Mouse (Mus musculus): Measurements from ENCODE around the gene Itpkb.

Gene Itpkb

DNA sequence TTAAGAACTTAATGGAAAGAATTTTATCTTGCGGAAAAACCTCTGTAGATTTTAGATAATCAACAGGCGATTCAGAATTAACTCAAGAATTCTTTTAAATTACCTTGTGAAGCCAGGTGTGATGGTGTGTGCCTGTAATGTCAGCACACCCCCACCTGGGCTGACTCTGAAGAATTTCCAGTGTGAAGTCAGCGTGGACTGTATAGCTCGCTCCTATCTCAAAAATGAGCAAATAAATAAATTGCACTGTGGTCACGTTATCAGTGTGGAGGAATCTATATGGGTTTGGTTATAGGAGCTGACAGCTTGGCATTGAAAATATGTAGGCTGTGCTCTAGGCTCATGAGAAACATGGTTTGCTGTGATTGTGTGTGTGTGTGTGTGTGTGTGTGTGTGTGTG is 8.9 kb downstream of the Itpkb start:
- DNase-seq (ENCODE audit: low spot score in 2 of 2): no peak

DNA sequence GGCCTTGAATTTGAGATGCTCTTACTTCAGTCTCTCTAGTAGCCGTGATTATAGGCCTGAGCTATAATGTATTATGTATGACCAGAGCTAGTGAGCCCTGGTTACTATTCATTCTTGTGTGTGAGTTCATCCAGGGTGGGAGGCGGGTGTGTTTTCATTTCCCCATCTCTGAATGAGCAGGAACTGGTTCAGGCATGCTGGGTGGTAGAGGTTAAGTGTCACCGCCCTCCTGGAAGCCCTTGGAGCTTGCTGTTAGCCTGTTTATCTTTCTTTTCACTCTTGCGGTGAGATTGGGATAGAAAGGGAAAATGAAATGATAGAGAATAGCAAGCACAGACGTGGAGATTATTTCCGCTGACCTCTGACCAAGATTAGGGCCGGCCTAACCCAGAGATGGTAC is 12.7 kb downstream of the Itpkb start:
- DNase-seq (ENCODE audit: low spot score in 2 of 2): no peak

DNA sequence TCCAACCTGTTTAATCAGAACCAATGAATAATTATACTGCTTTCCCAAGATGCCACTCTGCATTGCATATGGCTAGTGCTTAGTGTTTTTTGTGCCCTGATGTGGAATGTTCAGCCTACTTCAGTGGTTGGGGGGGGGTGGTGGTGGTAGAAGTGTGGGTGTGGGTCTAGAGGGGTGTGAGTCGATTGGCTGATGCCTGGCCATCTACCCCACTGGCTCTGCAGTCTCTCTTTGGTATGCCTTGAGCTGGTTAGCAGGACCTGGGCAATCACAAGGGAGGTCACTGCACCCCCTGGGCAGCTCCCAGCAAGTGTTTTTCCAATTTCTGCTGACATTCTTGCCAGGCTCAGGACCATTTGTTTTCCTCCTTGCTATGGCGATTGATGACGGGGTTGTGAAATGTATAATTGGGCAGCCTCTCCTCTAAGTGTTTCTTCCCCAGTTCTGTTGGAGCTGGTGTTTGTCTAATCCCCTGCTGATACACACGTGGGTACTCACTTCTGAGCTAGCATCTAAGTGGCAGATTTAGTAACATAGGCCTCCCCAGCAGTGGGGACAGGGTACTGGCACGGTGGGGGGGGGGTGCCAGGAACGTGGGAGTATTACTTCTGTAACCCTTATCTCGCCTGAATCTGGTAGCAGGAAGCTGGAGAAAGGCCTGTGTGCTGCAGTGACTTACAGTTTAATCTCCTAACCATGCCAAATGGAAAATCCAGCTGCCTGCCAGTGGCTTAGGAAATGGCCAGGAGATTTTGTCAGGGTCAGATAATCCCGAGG is 13.3 kb downstream of the Itpkb start:
- DNase-seq (ENCODE audit: low spot score in 2 of 2): no peak

DNA sequence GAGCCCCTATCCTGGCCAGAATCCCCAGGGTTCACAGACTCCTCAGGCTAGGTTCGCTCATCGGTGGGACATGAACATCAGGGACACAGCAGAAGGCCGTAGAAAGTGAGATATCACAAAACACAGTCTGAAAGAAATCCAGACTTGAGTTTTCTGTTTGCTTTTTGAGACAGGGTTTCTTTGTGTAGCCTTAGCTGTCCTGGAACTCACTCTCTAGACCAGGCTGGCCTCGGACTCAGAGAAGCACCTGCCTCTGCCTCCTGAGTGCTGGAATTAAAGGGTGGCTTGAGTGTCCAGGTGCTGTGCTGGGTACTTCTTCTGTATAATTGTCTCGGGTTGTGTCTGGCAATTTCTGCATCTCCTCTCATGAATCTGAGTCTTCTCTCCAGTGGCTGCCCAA is 14.8 kb downstream of the Itpkb start:
- DNase-seq (ENCODE audit: low spot score in 2 of 2): no peak

DNA sequence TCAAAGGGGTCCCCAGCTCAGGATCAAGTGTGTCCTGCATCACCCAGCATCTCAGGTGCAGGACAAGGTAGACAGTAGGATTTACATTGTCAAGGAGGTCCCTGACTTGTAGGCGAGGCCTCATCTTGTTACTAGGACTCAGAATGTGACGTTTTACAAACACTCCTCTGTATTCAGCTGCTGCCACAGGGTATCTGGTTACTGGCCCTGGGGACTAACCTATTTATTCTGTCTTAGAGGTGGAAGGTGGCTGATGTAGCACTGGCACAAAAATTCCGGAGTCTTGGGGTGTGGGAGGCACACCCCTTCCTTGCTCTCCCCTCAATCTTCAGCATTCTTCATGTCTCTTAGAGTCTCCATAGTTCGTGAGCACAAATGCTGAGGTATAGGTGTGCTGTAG is 16.8 kb downstream of the Itpkb start:
- no peak for DNase-seq (ENCODE audit: low spot score in 2 of 2)

DNA sequence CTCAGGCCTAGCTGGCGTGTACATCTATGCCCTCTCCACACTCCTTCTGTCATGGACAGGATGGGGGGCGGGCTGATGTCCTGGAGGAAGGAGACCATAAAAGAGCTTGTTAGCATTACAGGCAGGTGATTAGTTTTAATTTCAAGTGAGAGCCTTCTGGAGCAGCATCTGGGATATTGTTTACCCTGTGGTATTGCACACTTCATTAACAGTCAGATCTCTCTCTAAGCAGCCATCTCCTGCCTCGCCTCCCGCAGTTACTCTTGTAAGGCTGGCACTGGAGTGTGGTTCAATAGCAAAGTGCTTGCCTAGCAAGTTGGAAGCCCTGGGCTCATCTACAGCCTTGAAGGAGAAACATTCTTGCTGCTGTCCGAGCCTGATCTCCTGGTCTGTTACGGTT is 17.6 kb downstream of the Itpkb start:
- DNase-seq (ENCODE audit: low spot score in 2 of 2): no peak

DNA sequence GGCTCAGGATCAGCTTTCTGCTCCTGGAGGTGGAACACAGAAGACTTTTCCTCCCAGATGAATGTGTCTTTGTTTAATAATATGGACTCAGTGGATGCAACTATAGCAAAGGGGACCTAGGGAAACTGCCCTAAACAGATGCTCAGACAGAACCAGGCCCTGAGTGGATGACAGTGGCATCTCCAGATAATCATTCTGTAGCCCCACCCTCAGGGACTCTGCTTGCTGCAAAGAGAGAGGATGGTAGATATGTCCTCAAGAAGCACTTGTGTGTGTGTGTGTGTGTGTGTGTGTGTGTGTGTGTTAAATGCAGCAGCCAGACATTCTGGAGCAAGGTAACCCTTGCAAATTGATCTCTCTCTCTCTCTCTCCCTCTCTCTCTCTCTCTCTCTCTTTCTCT is 18.8 kb downstream of the Itpkb start:
- no peak for DNase-seq (ENCODE audit: low spot score in 2 of 2)

DNA sequence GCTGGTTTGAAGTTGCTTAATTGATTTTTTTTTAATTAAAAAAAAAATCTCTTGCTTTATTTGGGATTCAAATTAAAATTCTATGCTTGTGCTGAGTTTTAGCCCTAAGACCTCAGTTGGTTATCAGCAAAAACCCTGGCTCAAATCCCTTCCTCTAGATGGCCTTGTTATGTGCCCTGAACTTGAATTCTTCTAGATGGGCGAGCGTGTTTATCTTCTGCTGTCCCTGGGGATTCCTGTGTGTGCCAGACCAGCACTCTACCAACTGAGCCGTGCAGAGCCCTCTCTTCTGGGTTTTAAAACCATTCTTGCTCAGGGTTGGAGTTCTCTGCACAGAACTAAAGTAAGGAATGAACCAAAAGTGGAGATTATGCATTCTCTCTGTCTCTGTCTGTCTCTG is 22.0 kb downstream of the Itpkb start:
- no peak for DNase-seq (ENCODE audit: low spot score in 2 of 2)

DNA sequence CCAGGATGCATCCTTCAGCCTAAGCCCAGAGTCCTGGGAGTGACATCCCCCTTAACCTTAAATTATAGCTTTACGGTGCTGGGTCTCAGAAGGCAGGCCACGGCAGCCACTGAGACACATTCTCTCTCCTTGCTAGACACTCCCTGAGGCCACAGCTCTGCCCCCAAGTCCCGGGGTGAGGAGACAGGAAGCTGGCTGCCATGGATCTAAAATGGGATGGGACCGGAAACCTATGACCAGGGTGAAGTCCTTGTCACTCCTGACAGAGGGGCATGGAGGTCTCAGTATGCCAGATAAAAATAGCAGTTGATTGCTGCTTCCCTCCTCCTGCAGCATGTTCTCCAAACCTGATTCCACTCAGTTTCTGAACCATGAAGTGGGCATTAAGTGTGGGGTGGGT is 23.8 kb downstream of the Itpkb start:
- no peak for DNase-seq (ENCODE audit: low spot score in 2 of 2)

DNA sequence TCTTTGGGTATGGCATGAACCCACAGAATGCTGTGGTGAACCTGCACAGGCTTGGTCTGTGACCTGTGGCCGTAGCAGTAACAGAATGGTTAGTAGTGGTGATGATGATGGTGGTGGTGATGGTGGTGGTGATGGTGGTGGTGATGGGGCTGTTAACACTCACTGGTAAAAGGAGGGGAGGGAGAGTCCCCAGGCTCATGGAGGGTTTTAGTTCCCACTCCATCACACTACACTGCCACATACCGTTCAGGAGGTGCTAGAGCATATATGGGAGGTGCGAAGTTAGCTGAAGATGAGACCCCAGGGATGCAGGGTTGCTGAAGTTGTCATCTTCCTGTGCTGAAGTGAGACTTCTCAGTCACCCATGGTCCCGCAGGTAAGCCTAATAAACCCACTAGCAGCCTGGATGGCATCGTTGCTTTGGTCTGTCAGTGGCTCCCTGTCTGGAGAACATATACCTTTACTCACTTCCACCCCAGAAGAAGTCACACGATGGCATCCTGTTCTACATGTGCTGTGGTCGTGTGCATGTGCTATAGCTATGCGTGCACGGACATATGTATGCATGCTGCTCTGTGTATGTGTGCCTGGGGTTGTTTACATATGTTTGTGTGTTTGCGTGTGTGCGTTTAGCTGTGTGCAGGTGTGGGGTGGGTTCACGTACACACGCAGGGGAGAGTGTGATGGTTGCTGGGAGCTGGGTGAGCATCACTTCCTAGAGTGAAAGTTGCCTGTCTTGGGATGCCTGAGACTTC is 24.9 kb downstream of the Itpkb start:
- no peak for DNase-seq (ENCODE audit: low spot score in 2 of 2)

DNA sequence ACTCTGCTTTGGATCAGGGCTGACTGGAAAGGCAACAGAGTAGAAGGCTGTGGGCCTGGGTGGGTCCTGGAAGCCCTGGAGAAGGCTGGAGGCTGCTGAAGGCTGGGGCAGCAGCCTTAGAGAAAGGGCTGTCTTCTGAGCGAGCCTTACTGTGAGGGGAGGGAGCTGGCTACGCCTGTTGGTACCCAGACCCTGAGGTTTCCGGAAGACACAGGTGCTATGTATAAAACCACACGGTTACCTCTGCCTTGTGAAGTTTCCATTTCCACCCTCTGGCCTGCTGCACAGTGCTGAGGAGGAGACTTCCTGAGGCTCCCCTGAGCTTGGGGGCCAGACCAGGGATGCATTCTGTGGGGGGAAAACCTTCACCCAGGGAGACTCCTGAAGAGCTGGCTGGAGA is 25.9 kb downstream of the Itpkb start:
- no peak for DNase-seq (ENCODE audit: low spot score in 2 of 2)

DNA sequence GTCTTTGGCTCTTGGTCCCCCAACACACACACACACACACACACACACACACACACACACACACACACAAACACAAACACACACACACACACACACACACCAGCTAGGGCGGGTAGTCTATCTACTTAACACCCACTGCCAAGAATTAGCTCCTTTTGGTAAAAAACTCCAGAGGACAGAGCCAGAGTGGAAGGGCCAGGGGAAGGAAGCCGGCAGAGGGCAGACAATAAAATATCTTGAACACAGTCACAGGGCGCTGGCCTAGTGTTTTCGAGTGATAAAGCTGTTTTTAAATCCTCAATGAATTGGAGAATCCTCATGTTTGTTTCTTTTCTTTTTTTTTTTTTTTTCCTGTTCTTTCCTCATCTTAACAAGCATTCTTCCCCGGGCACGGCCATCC is 26.6 kb downstream of the Itpkb start:
- no peak for DNase-seq (ENCODE audit: low spot score in 2 of 2)

DNA sequence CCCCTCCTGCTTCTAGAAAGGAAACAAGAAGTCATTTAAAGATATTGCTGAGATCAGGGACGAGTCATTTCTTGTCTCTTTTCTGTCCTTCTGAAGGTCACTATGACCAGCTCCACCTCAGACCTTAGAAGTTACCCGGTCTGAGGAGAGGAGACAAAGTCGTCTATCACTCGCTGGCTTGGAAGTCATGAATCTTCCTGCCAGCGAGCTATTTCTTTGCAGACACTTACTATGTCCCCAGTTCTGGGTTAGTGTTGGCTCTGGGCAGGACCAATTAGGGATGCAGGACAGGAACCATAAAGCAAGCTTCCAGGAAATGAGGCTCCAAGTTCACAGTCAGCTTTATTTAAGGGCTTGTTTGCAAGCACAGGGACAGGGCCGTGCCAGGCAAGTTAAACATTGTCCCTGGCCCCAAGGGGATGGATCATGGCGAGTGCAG is 27.6 kb downstream of the Itpkb start:
- no peak for DNase-seq (ENCODE audit: low spot score in 2 of 2)

DNA sequence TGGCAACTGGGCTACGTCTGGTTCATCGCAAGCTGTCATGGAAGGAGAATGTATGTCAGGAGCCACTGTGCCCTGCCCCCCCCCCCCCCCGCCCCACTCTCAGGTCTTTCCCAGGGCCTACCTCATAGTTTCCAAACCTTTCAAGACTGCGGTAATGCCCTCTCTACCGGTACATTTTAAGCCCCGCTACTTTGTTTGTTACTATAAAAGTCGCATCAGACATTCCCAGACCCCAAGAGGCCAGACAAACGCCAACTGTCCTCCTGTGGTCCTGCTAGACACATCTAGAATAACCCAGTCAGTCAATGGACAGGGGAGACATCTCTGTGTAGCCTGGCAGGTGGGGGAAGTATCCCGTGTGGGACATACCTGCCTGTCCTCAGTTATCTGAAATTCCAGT is 28.2 kb downstream of the Itpkb start:
- no peak for DNase-seq (ENCODE audit: low spot score in 2 of 2)

DNA sequence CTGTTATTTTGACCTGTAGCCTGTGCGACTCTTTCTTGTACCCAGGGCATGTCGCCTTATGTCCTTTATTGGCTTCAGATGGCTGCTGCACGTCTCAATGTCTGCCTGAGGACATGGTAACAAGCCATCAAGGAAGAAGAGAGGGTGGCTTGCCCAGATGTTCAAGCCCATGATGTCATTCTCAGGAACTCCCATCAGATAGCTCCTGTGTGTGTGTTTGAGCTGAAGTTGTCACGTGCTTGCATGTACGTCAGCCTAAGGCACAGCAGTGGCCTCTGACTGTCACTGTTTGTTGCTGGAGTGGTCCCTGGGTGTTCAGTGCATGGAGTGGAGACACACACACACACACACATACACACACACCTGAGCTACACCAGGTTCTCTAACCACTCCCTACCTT is 29.0 kb downstream of the Itpkb start:
- no peak for DNase-seq (ENCODE audit: low spot score in 2 of 2)

DNA sequence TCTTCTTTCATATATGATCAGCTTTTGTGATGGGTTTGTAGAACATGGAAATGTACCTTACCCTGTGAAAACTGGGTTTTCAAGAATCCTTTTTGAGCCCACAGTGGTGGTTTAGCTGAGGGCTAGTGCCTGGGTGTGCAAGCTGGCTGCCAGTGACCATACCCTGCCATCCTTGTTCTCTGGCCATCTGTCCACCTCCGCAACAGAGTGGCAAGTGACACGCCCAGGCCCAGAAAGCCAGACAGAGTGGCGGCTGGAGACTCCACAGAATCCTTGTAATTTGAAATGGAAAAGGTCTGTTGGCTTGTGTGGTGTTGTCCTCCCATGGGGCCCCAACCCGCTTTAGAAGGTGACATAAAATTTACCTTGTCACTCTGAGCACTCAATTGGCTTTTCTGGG is 31.9 kb downstream of the Itpkb start:
- no peak for DNase-seq (ENCODE audit: low spot score in 2 of 2)

DNA sequence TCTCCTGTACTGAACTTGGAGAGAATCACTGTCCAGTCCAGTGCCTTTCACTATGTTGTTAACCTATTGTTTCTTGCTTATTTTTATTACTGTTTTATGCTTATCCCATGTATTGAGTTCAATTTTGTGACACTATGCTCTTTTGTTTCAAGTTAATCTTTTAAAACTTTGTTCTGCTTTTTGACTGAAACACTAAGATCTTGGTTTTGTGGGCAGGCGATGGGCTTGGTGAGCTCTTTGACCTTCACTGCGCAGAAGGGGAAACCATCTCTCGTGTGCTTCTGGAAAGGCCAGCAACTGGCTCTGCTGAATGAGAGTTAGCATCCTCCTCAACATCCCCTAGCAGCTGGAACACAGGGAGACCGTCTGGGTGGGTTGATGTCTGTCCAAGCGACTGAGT is 32.6 kb downstream of the Itpkb start:
- DNase-seq (ENCODE audit: low spot score in 2 of 2): no peak

DNA sequence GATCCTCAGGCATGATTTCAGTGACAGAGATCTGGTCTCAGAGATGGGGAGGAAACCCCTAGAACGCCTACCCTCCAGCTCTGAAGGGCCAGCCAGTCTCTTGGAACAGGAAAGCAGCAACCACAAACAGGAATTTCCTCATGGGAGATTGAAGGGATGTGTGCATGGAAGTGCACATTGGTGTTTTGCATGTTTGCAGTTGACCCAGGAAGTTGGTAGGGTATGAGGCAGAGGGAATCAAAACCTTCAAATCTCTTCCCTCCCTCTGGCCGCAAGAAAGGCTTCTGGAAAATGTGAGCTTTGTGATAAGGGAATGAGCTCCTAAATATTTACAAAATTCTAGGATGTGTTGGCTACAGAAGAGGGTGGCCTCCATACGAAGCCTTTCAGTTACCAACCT is 33.0 kb downstream of the Itpkb start:
- no peak for DNase-seq (ENCODE audit: low spot score in 2 of 2)

DNA sequence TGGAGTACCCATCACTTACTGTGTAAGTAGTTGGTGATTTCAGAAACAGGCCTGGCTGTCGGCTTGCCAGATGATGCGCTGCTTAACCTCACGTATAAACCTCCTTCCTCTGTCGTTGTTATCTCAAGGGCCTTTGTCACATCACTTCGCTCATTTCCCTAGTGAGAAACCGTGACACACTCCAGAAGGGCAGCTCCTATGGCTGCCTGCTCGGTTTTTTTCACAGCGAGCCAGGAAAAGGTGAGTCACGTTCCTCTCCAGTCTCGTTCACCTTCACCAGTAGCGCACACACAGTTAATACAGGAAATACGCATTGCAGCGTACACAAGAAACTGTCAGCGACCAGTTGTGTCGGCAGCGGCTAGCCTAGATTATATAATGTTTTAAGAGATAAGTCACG is 33.7 kb downstream of the Itpkb start:
- no peak for DNase-seq (ENCODE audit: low spot score in 2 of 2)

DNA sequence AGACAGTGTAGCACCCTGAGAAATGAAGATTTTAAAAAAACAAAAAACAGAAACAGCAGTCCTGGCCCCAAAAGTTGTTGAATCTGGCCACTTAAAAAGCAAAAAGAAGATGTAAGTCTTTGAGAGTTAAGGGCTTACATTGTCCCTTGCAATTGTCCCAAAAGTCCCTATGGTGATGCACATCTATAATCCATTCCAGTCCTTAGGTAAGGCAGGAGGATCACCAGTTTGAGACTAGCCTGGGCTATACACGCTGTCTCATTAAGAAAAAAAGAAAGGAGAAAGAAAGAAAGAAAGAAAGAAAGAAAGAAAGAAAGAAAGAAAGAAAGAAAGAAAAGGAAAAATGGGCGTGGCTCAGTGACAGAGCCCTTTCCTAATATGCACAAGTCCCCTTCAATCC is 34.4 kb downstream of the Itpkb start:
- DNase-seq (ENCODE audit: low spot score in 2 of 2): no peak

DNA sequence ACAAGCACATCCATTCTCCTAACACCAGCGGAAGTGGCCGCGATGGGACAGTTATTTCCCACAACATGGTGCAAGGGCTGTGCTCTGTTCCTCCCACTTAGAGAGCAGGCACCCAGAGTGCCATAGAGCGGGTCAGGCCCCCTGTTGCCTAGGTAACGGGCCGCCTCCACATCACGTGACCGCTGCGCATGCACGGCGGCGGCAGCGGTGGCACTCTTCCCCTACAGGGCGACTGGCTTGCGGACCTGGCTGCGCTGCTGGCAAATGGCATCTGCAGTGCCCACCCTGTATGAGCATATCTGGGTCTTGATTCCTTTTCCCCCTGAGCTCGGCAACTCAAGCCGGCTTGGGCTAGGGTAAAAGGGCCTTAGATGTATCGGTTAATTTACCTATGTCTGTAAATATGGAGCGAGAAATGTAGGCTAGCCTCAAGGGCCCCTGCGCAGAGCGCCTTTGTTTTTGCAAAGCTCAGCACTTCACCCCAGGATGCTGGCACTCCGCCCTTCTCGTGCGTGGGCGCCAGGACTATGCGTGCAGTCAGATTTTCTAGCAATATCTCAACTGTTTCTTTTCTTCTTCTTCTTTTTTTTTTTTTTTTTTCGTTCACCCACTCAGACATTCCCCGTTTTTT is 35.0 kb downstream of the Itpkb start:
- peak; percentile 90 to 93 for DNase-seq (ENCODE audit: low spot score in 2 of 2)

DNA sequence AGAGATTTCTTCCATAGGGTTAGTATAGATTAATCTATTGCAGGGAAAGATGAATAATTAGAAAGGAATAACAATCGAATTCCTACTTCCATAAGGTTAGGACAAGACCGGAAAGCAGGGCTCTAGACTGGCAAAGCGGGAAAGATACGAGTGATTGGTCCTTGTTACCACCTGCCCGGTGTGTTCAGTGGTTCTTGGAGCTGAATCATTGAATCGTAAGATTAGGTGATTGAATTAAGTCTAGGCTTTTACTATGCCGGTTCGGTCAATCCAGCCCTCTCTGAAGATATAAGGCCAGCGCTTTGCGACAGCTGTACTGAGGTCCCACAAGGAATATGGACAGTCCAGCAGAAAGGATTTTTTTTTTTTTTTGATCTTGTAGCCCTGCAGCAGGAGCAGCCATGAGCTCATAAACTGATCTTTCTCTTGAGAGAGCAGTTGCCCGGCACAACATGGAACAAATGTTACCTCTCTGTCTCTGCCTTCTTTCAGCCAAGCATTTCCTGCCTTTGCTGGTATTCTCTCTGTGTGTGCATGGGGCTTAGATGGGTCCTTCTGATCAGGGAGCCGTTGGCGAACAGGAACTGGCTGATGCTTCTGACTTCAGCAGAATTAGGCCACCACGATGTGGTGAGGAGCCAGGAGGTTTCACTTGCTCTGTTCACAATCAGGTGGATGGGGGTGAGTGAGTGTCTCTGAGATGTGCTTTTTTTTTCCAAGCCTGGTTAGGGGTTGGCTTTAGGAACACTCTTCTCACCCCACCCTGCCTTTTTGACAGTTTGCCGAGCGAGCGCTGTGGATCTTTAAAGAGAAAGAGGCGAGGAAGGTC is 35.9 kb downstream of the Itpkb start:
- no peak for DNase-seq (ENCODE audit: low spot score in 2 of 2)

All from frontal cortex, postnatal 10 days (tissue).